Mouse (Mus musculus): ENCODE measurements around the gene Tmem132c. TPM values are rescaled to one million over a fixed set of nuclear protein-coding genes. Genes with fewer than 3 reads are reported as not detected.
"Not testable (repeated sequence)": the region's sequence is repeated elsewhere in the genome, so short reads cannot be mapped to it uniquely, and the experiment has no call there.

The Tmem132c gene
- polyA plus RNA-seq, 1 experiment from 2014 or later: 1.5 TPM

GRCm38 (mm10) chr5:127349221-127350065, 107.8 kb downstream of the Tmem132c start:
- H3K4me1 ChIP-seq: 0 out of 2 replicates have a peak, but pooled peaks cover 2% of the 10 kb centered on the region
- H3K4me2 ChIP-seq: no peak overlapping the region
- H3K27ac ChIP-seq: peak overlapping the region; percentile 27; the same call in 1 of the 2 replicates
- ATAC-seq (replicated peaks; ENCODE audit: low FRiP score): no peak
- no peak overlapping the region for H3K4me3 ChIP-seq (replicated peaks)
- no peaks in the 10 kb centered on the region for H3K27me3 ChIP-seq
- H3K9me3 ChIP-seq (replicated peaks): no peaks in the 10 kb centered on the region
- 60% methylated on average over 9 of the region's 9 CpGs for WGBS
- H3K9ac ChIP-seq: no peak overlapping the region
- H3K36me3 ChIP-seq: no peaks in the 10 kb centered on the region

GRCm38 (mm10) chr5:127353002-127353401, 111.4 kb downstream of the Tmem132c start:
- H3K4me2 ChIP-seq: no peak overlapping the region
- ATAC-seq (replicated peaks; ENCODE audit: low FRiP score): no peak
- 73% methylated on average over 2 of the region's 2 CpGs for WGBS
- H3K36me3 ChIP-seq: no peaks in the 10 kb centered on the region
- H3K27me3 ChIP-seq: no peaks in the 10 kb centered on the region
- H3K9me3 ChIP-seq (replicated peaks): no peaks in the 10 kb centered on the region
- H3K4me1 ChIP-seq: 0 out of 2 replicates have a peak, but pooled peaks cover 2% of the 10 kb centered on the region
- no peak overlapping the region for H3K27ac ChIP-seq
- H3K9ac ChIP-seq: no peak overlapping the region
- H3K4me3 ChIP-seq (replicated peaks): no peak overlapping the region

GRCm38 (mm10) chr5:127355836-127356235, 114.2 kb downstream of the Tmem132c start:
- H3K9ac ChIP-seq: no peak overlapping the region
- H3K36me3 ChIP-seq: no peaks in the 10 kb centered on the region
- no peak overlapping the region for H3K4me3 ChIP-seq (replicated peaks)
- H3K4me2 ChIP-seq: no peak overlapping the region
- no peak for ATAC-seq (replicated peaks; ENCODE audit: low FRiP score)
- WGBS: 22% methylated on average over 8 of the region's 8 CpGs
- no peaks in the 10 kb centered on the region for H3K27me3 ChIP-seq
- H3K9me3 ChIP-seq (replicated peaks): no peaks in the 10 kb centered on the region
- H3K4me1 ChIP-seq: no peaks in the 10 kb centered on the region
- H3K27ac ChIP-seq: no peak overlapping the region

GRCm38 (mm10) chr5:127357878-127358277, 116.3 kb downstream of the Tmem132c start:
- H3K9me3 ChIP-seq (replicated peaks); H3K4me3 ChIP-seq (replicated peaks); H3K36me3 ChIP-seq; H3K9ac ChIP-seq; ATAC-seq (replicated peaks; ENCODE audit: low FRiP score); H3K27ac ChIP-seq; H3K27me3 ChIP-seq; H3K4me2 ChIP-seq; H3K4me1 ChIP-seq: not testable (repeated sequence)
- 88% methylated on average over 4 of the region's 4 CpGs for WGBS

- Histone ChIP-seq H3K4me2 (no peak overlapping the region), H3K27me3 (no peaks in the 10 kb centered on the region), H3K9ac (no peak overlapping the region), H3K4me3 (replicated peaks) (no peak overlapping the region), H3K4me1 (no peaks in the 10 kb centered on the region), H3K36me3 (no peaks in the 10 kb centered on the region), H3K27ac (no peak overlapping the region), H3K9me3 (replicated peaks) (no peaks in the 10 kb centered on the region)
- ATAC-seq (replicated peaks; ENCODE audit: low FRiP score): no peak
- 64% methylated on average over 8 of the region's 8 CpGs for WGBS
Measured at GRCm38 (mm10) chr5:127361145-127361544, 119.5 kb downstream of the Tmem132c start.

GRCm38 (mm10) chr5:127365061-127365460, 123.5 kb downstream of the Tmem132c start:
- H3K4me3 ChIP-seq (replicated peaks): no peak overlapping the region
- H3K9ac ChIP-seq: no peak overlapping the region
- H3K4me1 ChIP-seq: no peaks in the 10 kb centered on the region
- no peak for ATAC-seq (replicated peaks; ENCODE audit: low FRiP score)
- H3K9me3 ChIP-seq (replicated peaks): no peaks in the 10 kb centered on the region
- no peaks in the 10 kb centered on the region for H3K27me3 ChIP-seq
- H3K27ac ChIP-seq: no peak overlapping the region
- WGBS: 17% methylated on average over 1 of the region's 1 CpGs
- no peak overlapping the region for H3K4me2 ChIP-seq
- no peaks in the 10 kb centered on the region for H3K36me3 ChIP-seq

GRCm38 (mm10) chr5:127368191-127368590, 126.6 kb downstream of the Tmem132c start:
- no peaks in the 10 kb centered on the region for H3K36me3 ChIP-seq
- ATAC-seq (replicated peaks; ENCODE audit: low FRiP score): no peak
- H3K4me3 ChIP-seq (replicated peaks): no peak overlapping the region
- no peaks in the 10 kb centered on the region for H3K27me3 ChIP-seq
- H3K4me1 ChIP-seq: no peaks in the 10 kb centered on the region
- no peaks in the 10 kb centered on the region for H3K9me3 ChIP-seq (replicated peaks)
- WGBS: 77% methylated on average over 3 of the region's 3 CpGs
- H3K27ac ChIP-seq: no peak overlapping the region
- H3K4me2 ChIP-seq: no peak overlapping the region
- no peak overlapping the region for H3K9ac ChIP-seq

- Histone ChIP-seq H3K4me3 (replicated peaks) (no peak overlapping the region), H3K36me3 (no peaks in the 10 kb centered on the region), H3K27me3 (no peaks in the 10 kb centered on the region), H3K27ac (no peak overlapping the region), H3K9ac (no peak overlapping the region), H3K9me3 (replicated peaks) (no peaks in the 10 kb centered on the region), H3K4me2 (no peak overlapping the region), H3K4me1 (no peaks in the 10 kb centered on the region)
- WGBS: 82% methylated on average over 7 of the region's 7 CpGs
- ATAC-seq (replicated peaks; ENCODE audit: low FRiP score): no peak
Measured at GRCm38 (mm10) chr5:127369812-127370211, 128.2 kb downstream of the Tmem132c start.

GRCm38 (mm10) chr5:127370503-127370902, 128.9 kb downstream of the Tmem132c start:
- Histone ChIP-seq H3K4me3 (replicated peaks) (no peak overlapping the region), H3K27ac (no peak overlapping the region)

GRCm38 (mm10) chr5:127374251-127374650, 132.6 kb downstream of the Tmem132c start:
- Histone ChIP-seq H3K9ac (no peak overlapping the region), H3K27ac (no peak overlapping the region), H3K36me3 (no peaks in the 10 kb centered on the region), H3K4me2 (no peak overlapping the region), H3K27me3 (no peaks in the 10 kb centered on the region), H3K4me3 (replicated peaks) (no peak overlapping the region), H3K9me3 (replicated peaks) (no peaks in the 10 kb centered on the region), H3K4me1 (no peaks in the 10 kb centered on the region)
- WGBS: 50% methylated on average over 9 of the region's 9 CpGs
- ATAC-seq (replicated peaks; ENCODE audit: low FRiP score): 0 out of 2 replicates have a peak, but pooled peaks have one; percentile 18

More at GRCm38 (mm10) chr5:127370503-127370902, 128.9 kb downstream of the Tmem132c start:
- 40% methylated on average over 3 of the region's 3 CpGs for WGBS
- H3K36me3 ChIP-seq: no peaks in the 10 kb centered on the region
- no peak overlapping the region for H3K4me2 ChIP-seq
- no peaks in the 10 kb centered on the region for H3K27me3 ChIP-seq
- no peak overlapping the region for H3K9ac ChIP-seq
- H3K4me1 ChIP-seq: no peaks in the 10 kb centered on the region
- H3K9me3 ChIP-seq (replicated peaks): no peaks in the 10 kb centered on the region
- ATAC-seq (replicated peaks; ENCODE audit: low FRiP score): no peak

- no peak overlapping the region for H3K9ac ChIP-seq
- no peaks in the 10 kb centered on the region for H3K36me3 ChIP-seq
- H3K27ac ChIP-seq: no peak overlapping the region
- H3K4me2 ChIP-seq: no peak overlapping the region
- no peak overlapping the region for H3K4me3 ChIP-seq (replicated peaks)
- no peak for ATAC-seq (replicated peaks; ENCODE audit: low FRiP score)
- no peaks in the 10 kb centered on the region for H3K9me3 ChIP-seq (replicated peaks)
- H3K27me3 ChIP-seq: no peaks in the 10 kb centered on the region
- WGBS: 81% methylated on average over 3 of the region's 3 CpGs
- no peaks in the 10 kb centered on the region for H3K4me1 ChIP-seq
Measured at GRCm38 (mm10) chr5:127375654-127376053, 134.0 kb downstream of the Tmem132c start.

GRCm38 (mm10) chr5:127378521-127378920, 136.9 kb downstream of the Tmem132c start:
- H3K4me3 ChIP-seq (replicated peaks): no peak overlapping the region
- no peak for ATAC-seq (replicated peaks; ENCODE audit: low FRiP score)
- no peak overlapping the region for H3K27ac ChIP-seq
- no peak overlapping the region for H3K9ac ChIP-seq
- no peaks in the 10 kb centered on the region for H3K4me1 ChIP-seq
- no peak overlapping the region for H3K4me2 ChIP-seq
- no peaks in the 10 kb centered on the region for H3K36me3 ChIP-seq
- no peaks in the 10 kb centered on the region for H3K9me3 ChIP-seq (replicated peaks)
- H3K27me3 ChIP-seq: no peaks in the 10 kb centered on the region
- 30% methylated on average over 5 of the region's 5 CpGs for WGBS
